Mouse (Mus musculus) bone marrow, adult 2 months (tissue): Measurements from ENCODE around the gene Timm17a. TPM values are rescaled to one million over a fixed set of nuclear protein-coding genes. Genes with fewer than 3 reads are reported as not detected.

Experiments used
- H3K27ac ChIP-seq: fragments of 200-500 bp; 2 replicates; pipeline ENCODE4 v1.5.1; 2012; ENCODE audit warnings: low read depth, mild to moderate bottlenecking, control low read depth, inconsistent platforms, low read length; ENCODE audit not compliant: control insufficient read depth, poor library complexity, insufficient read depth
- H3K4me1 ChIP-seq: fragments of 200-500 bp; 2 replicates; pipeline ENCODE4 v1.6.1; 2011; ENCODE audit warnings: low read length; ENCODE audit not compliant: control insufficient read depth, insufficient read depth
- H3K4me3 ChIP-seq: fragments of 200-500 bp; replicated peaks from 2 replicates; pipeline ENCODE3; 2011; ENCODE audit warnings: mild to moderate bottlenecking, low read depth, low read length, control low read depth; ENCODE audit not compliant: control insufficient read depth
- CTCF ChIP-seq: fragments of 200-500 bp; IDR thresholded peaks from 2 replicates; pipeline ENCODE4 v1.5.1; 2011; ENCODE audit warnings: low read length, control low read depth; ENCODE audit not compliant: control insufficient read depth, insufficient read depth
- POLR2A ChIP-seq: fragments of 200-500 bp; IDR thresholded peaks from 2 replicates; pipeline ENCODE4 v1.6.1; 2011; ENCODE audit warnings: low read depth, mild to moderate bottlenecking, control low read depth, low read length, borderline replicate concordance; ENCODE audit not compliant: control insufficient read depth
- WGBS: fragments of 180-500 bp; shearing (Covaris S2); methylation state at CpG from one replicate; pipeline ENCODE4 v1.1.7; 2018; 5-methylcytosine and 5-hydroxymethylcytosine counted together
- polyA plus RNA-seq: library from polyadenylated mRNA; stranded (reverse); fragments of >200 nt; gene quantifications from 2 replicates; pipeline ENCODE4 v1.2.4, GENCODE M21; 2011; ENCODE audit warnings: low replicate concordance; ENCODE audit not compliant: missing spikeins, insufficient read depth, insufficient read length

The Timm17a gene
- polyA plus RNA-seq, 1 experiment, result 30.9 TPM

DNA sequence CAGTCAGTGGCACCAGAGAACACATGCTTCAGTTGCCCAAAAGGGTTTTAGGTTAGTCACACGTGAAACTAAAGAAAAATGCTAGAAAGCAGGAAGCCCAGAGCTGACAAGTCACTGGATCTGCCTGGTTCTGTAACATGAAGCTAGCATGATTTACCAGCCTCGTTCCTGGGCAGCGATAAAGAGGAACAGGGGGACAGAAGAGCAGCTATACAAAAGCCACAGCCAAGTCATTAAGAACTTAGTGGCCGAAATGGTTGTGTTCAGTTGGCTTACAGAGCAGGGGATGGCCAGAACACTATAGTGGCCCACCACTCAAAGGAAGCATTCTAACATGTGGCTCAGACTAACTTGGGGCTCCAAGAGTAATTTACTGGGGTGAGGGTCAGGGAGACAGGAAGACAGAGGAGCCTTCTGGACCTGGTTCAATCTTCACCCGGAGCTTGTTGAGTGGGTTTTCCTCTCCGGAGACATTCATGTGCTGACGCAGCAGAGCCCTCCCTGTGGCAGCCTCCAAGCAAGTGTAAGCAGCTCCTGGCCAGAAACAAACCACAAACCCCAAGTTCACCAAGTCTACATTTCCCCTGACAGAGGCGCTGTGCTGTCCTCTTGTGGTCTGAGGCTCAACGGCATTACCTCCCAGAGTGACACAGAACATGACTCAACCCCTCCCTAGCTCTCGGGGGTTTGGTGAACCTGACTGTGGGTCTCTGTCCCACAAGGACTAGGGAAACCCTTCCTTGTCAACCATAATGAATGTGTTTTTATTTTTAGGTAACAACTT lies 45.7 kb downstream of the Timm17a start:
- Histone ChIP-seq H3K4me1 (no peaks in the 10 kb centered on the region), H3K4me3 (no peak overlapping the region), H3K27ac (no peak overlapping the region)
- TF ChIP-seq POLR2A, result no peak
- peak; percentile 34; the same call in 1 of the 2 replicates for TF ChIP-seq CTCF
- 5% methylated on average over 10 of the region's 10 CpGs for WGBS

DNA sequence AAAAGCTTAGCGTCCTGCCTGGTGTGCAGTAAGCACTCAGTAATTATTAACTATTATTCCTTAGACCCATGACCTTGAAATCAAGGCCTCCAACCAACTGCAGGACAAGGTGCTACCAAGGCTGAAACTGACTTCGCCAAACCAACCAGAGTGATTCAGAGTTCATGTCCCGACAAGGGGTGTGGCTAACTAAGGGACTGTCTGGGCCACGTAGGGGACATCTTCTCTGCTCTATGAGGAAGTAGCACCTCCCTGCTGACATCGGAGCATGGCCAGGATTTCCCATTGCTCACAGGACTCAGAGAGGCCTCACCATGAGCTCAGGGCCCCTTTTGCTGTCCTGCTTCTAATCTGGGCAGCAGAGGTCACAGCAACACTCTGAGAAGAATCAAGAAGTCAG lies 47.7 kb downstream of the Timm17a start:
- Histone ChIP-seq H3K4me1 (no peaks in the 10 kb centered on the region), H3K27ac (no peak overlapping the region), H3K4me3 (no peak overlapping the region)
- no peak for TF ChIP-seq POLR2A
- TF ChIP-seq CTCF, result no peak
- WGBS, result 49% methylated on average over 5 of the region's 5 CpGs

DNA sequence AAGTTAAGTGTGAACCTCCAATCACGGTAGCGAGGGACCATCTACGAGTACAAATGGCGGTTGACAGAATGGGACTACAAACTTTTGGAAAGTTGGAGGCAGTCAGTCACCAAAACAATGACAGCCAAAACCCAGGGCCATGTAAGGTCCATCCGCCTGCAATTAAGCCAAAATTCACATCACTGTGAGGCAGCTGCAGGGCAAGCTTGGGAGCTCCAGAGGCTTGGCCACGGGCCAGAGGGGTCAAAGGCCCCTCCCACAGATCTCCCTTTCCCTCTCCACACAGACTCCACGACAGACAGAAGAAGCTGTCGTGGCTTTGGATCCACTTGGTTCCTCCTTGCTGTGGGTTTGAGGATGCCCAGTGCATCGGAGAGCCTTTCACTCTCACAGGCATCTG lies 50.3 kb downstream of the Timm17a start:
- Histone ChIP-seq H3K4me3 (no peak overlapping the region), H3K4me1 (no peaks in the 10 kb centered on the region), H3K27ac (no peak overlapping the region)
- TF ChIP-seq POLR2A, result no peak
- TF ChIP-seq CTCF, result no peak
- 81% methylated on average over 9 of the region's 9 CpGs for WGBS

DNA sequence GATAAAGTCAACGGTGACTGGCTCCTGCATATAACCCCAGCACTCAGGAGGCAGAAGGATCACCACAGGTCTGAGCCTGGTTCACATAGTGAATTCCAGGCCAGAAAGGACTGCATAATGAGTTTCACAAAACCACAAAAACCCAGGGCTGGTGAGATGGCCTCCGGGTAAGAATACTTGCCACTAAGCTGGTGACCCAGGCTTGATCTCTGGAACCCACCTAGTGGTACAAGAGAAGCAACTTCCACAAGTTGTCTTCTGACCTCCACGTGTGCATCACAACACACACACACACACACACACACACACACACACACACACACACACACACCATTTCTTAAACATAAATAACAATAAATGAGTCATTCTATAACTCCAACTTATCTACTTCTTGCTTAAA lies 51.2 kb downstream of the Timm17a start:
- Histone ChIP-seq H3K27ac (no peak overlapping the region), H3K4me3 (no peak overlapping the region), H3K4me1 (no peaks in the 10 kb centered on the region)
- no peak for TF ChIP-seq POLR2A
- TF ChIP-seq CTCF, result no peak
- 61% methylated on average over 3 of the region's 3 CpGs for WGBS

DNA sequence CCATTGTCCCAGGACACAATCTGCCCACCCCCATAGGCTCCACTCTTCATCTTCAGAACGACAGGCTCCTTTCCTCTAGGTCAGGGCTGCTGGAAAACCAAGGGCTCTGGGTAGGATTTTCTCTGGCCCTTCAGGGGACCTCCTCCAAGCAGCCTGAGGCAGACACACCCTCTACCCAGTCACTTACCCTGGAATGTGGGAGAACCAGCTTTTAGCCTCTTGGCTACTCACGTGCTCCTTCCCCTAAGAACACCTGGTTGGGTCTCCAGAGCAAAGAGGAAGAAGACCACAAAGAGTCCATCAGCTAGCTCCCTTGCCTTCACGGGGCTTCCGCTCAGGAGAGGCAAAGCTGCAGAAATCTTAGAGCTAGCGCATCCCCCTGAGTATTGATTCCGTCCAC lies 52.6 kb downstream of the Timm17a start:
- no peaks in the 10 kb centered on the region for H3K4me1 ChIP-seq
- 74% methylated on average over 6 of the region's 6 CpGs for WGBS
- TF ChIP-seq POLR2A (no peak), CTCF (no peak)
- no peak overlapping the region for H3K4me3 ChIP-seq
- no peak overlapping the region for H3K27ac ChIP-seq

DNA sequence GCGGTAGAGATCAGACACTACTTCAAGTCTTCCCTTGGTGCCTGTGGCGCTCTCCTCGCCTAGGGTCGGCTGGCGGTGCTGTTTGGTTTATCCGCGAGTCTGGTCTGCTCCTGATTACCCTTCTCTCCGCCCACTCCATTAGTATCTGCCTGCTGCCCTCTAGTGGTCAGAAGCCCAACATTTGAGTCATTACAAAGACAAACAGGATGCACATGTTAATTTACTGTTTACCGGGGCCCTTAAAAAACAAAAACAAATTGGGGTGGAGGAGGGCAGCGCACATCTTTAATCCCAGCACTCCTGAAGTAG lies 54.5 kb downstream of the Timm17a start:
- TF ChIP-seq CTCF, result peak; percentile 77
- TF ChIP-seq POLR2A, result no peak
- under 1% methylated on average over 10 of the region's 10 CpGs for WGBS
- Histone ChIP-seq H3K27ac (no peak overlapping the region), H3K4me3 (no peak overlapping the region), H3K4me1 (no peaks in the 10 kb centered on the region)

DNA sequence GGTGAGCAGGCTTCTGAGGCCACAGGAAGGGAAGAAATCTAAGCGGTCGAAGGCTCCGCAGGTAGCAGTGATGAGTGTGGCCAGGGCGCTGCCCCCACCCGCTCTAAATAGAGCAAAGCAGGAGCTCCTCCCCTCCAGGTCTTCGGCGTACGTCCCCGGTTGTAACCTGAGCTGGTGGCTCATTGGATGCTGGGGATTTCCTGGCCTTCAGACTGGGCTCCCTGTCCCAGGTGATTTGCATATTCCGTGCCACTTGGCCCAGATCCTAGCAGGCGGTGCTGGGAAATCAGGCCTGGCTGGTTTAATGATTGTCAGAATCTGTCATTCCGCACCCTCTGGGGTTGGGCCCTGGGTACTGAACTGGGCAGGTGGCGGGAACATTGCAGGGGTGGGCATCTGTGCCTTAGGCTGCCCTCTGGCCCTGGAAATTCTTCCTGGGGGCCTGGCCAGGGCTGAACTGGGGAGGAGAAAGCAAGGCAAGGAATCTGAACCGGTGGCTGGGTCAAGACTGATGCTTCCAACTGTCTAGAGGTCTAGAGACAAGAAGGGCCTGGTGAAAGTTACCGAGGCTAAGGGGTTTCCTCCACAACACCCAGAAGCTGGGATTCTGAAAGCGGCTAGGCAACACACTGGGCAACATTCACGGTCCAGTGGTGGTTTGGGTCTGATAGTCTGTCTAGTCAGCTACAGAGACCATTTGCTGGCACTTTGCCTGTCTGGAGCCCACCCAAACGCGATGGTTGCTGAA lies 55.0 kb downstream of the Timm17a start, which contains the start of gene Elf3:
TSS of gene Elf3 (minus strand) at position 189 of the 748 bp plus-strand sequence.
- 65% methylated on average over 19 of the region's 19 CpGs for WGBS
- Histone ChIP-seq H3K27ac (no peak within 1 kb of the TSS), H3K4me3 (no peak within 1 kb of the TSS), H3K4me1 (no peaks in the 10 kb centered on the region)
- no peak for TF ChIP-seq POLR2A
- no peak for TF ChIP-seq CTCF

DNA sequence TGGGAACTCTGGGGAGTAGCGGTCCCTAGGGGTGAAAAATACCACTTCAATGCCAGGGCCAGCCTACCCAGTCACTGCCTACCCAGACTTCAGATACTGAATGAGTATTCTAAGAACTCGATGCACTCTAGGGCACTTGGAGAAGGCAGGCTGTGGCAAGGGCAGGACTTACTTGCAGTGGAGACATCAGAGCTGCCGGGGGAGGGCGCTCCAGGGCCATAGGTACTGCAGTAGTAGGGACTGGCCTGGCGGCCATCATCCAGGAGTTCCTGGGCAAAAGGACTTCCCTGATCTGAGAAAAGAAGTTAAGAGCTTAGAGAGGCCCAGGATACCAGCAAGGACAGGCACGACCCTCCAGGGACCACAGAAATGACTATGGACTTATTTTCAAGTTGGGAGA lies 57.3 kb downstream of the Timm17a start:
- WGBS, result 81% methylated on average over 6 of the region's 6 CpGs
- no peak overlapping the region for H3K27ac ChIP-seq
- no peak overlapping the region for H3K4me3 ChIP-seq
- TF ChIP-seq CTCF, result no peak
- no peak for TF ChIP-seq POLR2A
- no peaks in the 10 kb centered on the region for H3K4me1 ChIP-seq

DNA sequence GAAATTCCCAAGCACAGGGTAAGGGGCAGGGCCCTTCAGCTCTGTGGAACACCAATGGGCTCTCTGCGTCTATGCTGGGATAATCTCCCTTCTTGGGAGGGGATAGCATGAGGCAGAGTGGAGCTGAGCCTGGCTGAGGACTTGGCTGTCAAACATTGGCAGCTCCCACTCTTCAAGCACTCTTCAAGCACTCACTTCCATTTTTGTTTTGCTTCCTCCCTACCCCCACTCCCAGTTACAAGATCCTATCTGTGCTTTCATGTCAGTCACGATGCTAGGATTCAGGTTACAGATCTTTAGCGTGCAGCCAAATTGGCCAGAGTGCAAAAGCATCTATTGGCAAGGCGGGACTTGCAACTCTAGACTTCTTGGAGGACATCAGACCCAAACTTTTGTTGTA lies 60.7 kb downstream of the Timm17a start:
- Histone ChIP-seq H3K4me1 (no peaks in the 10 kb centered on the region; the same call in 1 of the 2 replicates), H3K27ac (no peak overlapping the region), H3K4me3 (no peak overlapping the region)
- WGBS, result 56% methylated on average over 4 of the region's 4 CpGs
- TF ChIP-seq CTCF, result no peak
- no peak for TF ChIP-seq POLR2A
